Mouse (Mus musculus) stomach, postnatal 0 days (tissue): ENCODE data around the gene Slc37a4. TPM values are rescaled to one million over a fixed set of nuclear protein-coding genes. Genes with fewer than 3 reads are reported as not detected.
"Not testable (repeated sequence)": the region's sequence is repeated elsewhere in the genome, so short reads cannot be mapped to it uniquely, and the experiment has no call there.

Experiments
- ATAC-seq: fragments of 200-750 bp; cut with Nextera tagmentation; 2 replicates; pipeline ENCODE4 v1.8.0; 2017; ENCODE audit not compliant: low FRiP score, low TSS enrichment
- DNase-seq: peaks from one replicate; pipeline ENCODE4 v3.0.0-alpha.2; 2016; ENCODE audit warnings: low spot score
- H3K27ac ChIP-seq: fragments of 300-500 bp; sonication (generic); replicated peaks from 2 replicates; pipeline ENCODE4 v1.5.1; 2014; ENCODE audit warnings: mild to moderate bottlenecking, control low read depth
- H3K27me3 ChIP-seq: fragments of 300-500 bp; sonication (generic); 2 replicates; pipeline ENCODE4 v1.6.1; 2014; ENCODE audit warnings: low read length; ENCODE audit not compliant: control insufficient read depth, insufficient read depth
- H3K36me3 ChIP-seq: fragments of 300-500 bp; sonication (generic); 2 replicates; pipeline ENCODE4 v1.6.1; 2014; ENCODE audit warnings: low read length, mixed read lengths; ENCODE audit not compliant: control insufficient read depth, insufficient read depth
- H3K4me1 ChIP-seq: fragments of 300-500 bp; sonication (generic); replicated peaks from 2 replicates; pipeline ENCODE4 v1.6.1; 2014; ENCODE audit warnings: antibody characterized with exemption; ENCODE audit not compliant: control insufficient read depth, insufficient read depth
- H3K4me2 ChIP-seq: fragments of 300-500 bp; sonication (generic); replicated peaks from 2 replicates; pipeline ENCODE4 v1.6.1; 2014; ENCODE audit warnings: low read depth, mild to moderate bottlenecking, control low read depth, moderate library complexity
- H3K4me3 ChIP-seq: fragments of 300-500 bp; sonication (generic); 2 replicates; pipeline ENCODE4 v1.5.1; 2014; ENCODE audit warnings: low read depth, low read length, control low read depth
- H3K9ac ChIP-seq: fragments of 300-500 bp; sonication (generic); 2 replicates; pipeline ENCODE4 v1.6.1; 2014; ENCODE audit warnings: mild to moderate bottlenecking, low read length, control low read depth, mixed read lengths
- H3K9me3 ChIP-seq: fragments of 300-500 bp; sonication (generic); 2 replicates; pipeline ENCODE4 v1.6.1; 2016; ENCODE audit warnings: low read length; ENCODE audit not compliant: control insufficient read depth
- CTCF ChIP-seq: IDR thresholded peaks from 2 replicates; pipeline ENCODE4 v1.5.1; 2016; ENCODE audit warnings: antibody characterized with exemption, low read depth, mild to moderate bottlenecking, moderate library complexity
- EP300 ChIP-seq: optimal IDR thresholded peaks from 2 replicates; pipeline ENCODE3; 2016; ENCODE audit warnings: antibody characterized with exemption
- WGBS: fragments of 180-500 bp; shearing (Covaris S2); extraction: QIAGEN DNeasy Blood & Tissue Kit; methylation state at CpG from one replicate; pipeline ENCODE4 v1.1.7; 2014; 5-methylcytosine and 5-hydroxymethylcytosine counted together
- polyA plus RNA-seq: library from polyadenylated mRNA; unstranded; fragments of >200 nt; fragmentation: Nextera tagmentation; extraction: Ambion mirVana; gene quantifications from 2 replicates; pipeline ENCODE4 v1.2.1, GENCODE M21; 2015

The Slc37a4 gene
- polyA plus RNA-seq, 1 experiment from 2014 or later: 18.1 TPM

GRCm38 (mm10) chr9:44417892-44418363 lies 21.3 kb downstream of the Slc37a4 start:
- Histone ChIP-seq H3K27ac (peak overlapping the region; percentile 70), H3K4me2 (peak overlapping the region; percentile 96), H3K9ac (peak overlapping the region; percentile 85), H3K36me3 (peaks cover 3% of the 10 kb centered on the region; the same call in 1 of the 2 replicates), H3K9me3 (no peaks in the 10 kb centered on the region), H3K27me3 (no peaks in the 10 kb centered on the region), H3K4me1 (peaks cover 4% of the 10 kb centered on the region; the same call in 1 of the 2 replicates), H3K4me3 (peak overlapping the region; percentile 81)
- ATAC-seq: peak; percentile 95
- DNase-seq: peak; percentile 95
- WGBS: under 1% methylated on average over 38 of the region's 38 CpGs
- TF ChIP-seq CTCF (peak; percentile 85), EP300 (no peak)

- DNase-seq (no peak), ATAC-seq (no peak)
- TF ChIP-seq CTCF (no peak), EP300 (no peak)
- no peaks in the 10 kb centered on the region for H3K27me3 ChIP-seq
- peak within 1 kb of the TSS; percentile 81 for H3K4me3 ChIP-seq
- peak within 1 kb of the TSS; percentile 85 for H3K9ac ChIP-seq
- WGBS: 70% methylated on average over 14 of the region's 14 CpGs
- no peaks in the 10 kb centered on the region; the same call in 1 of the 2 replicates for H3K36me3 ChIP-seq
- H3K9me3 ChIP-seq: no peaks in the 10 kb centered on the region
- H3K27ac ChIP-seq: peak within 1 kb of the TSS; percentile 70
- peak within 1 kb of the TSS; percentile 96 for H3K4me2 ChIP-seq
- peaks cover 4% of the 10 kb centered on the region; the same call in 1 of the 2 replicates for H3K4me1 ChIP-seq
Measured at GRCm38 (mm10) chr9:44418519-44419385, 22.1 kb downstream of the Slc37a4 start, which contains the start of gene Ccdc84. Ccdc84 (minus strand) TSS chr9:44418569.

GRCm38 (mm10) chr9:44419730-44420129 lies 23.1 kb downstream of the Slc37a4 start:
- H3K4me2 ChIP-seq, H3K4me1 ChIP-seq, ATAC-seq, DNase-seq, H3K36me3 ChIP-seq, H3K27ac ChIP-seq, H3K27me3 ChIP-seq, H3K9ac ChIP-seq, H3K4me3 ChIP-seq, H3K9me3 ChIP-seq: not testable (repeated sequence)
- 90% methylated on average over 9 of the region's 9 CpGs for WGBS

- Histone ChIP-seq H3K27me3 (no peaks in the 10 kb centered on the region), H3K27ac (no peak overlapping the region), H3K4me2 (no peak overlapping the region), H3K9me3 (no peaks in the 10 kb centered on the region), H3K36me3 (no peaks in the 10 kb centered on the region), H3K9ac (no peak overlapping the region), H3K4me3 (no peak overlapping the region), H3K4me1 (peaks cover 4% of the 10 kb centered on the region; the same call in 1 of the 2 replicates)
- TF ChIP-seq EP300 (no peak), CTCF (no peak)
- ATAC-seq (no peak), DNase-seq (no peak)
- 70% methylated on average over 5 of the region's 5 CpGs for WGBS
Measured at GRCm38 (mm10) chr9:44420280-44420898, 23.7 kb downstream of the Slc37a4 start.

- Histone ChIP-seq H3K36me3 (no peaks in the 10 kb centered on the region), H3K4me1 (no peaks in the 10 kb centered on the region), H3K4me3 (no peak overlapping the region), H3K27me3 (no peaks in the 10 kb centered on the region), H3K9ac (no peak overlapping the region), H3K4me2 (no peak overlapping the region), H3K9me3 (no peaks in the 10 kb centered on the region), H3K27ac (no peak overlapping the region)
- TF ChIP-seq EP300 (no peak), CTCF (no peak)
- DNase-seq: no peak
- WGBS: 78% methylated on average over 4 of the region's 4 CpGs
- no peak for ATAC-seq
Measured at GRCm38 (mm10) chr9:44423576-44423975, 26.9 kb downstream of the Slc37a4 start.
